Comparison of ENCODE assay signal across 11 mouse cellular contexts in genomic region chr14:25323542-25324484, GRCm38 (mm10).
DNase-seq lines count a peak whose midpoint lies in the region; ATAC-seq and TF ChIP-seq lines count a peak whose summit lies in the region.
"Had no signal": no experiment of that assay in that cellular context is flagged by ENCODE, and none has a peak within 500 bp of the region (broad histone marks: within the 10 kb centered on the region; RNA-seq: fewer than 3 reads in every experiment).

No protein-coding gene starts in this region.

- 87% methylated on average over 6 of the region's 6 CpGs for WGBS in forebrain, embryonic 10.5 days
- WGBS in forebrain, postnatal 0 days = 86% methylated on average over 6 of the region's 6 CpGs
- 70% methylated on average over 6 of the region's 6 CpGs for WGBS in limb, embryonic 15.5 days
- 92% methylated on average over 6 of the region's 6 CpGs for WGBS in cerebellum, adult 2 months

- no peak overlapping the region for H3K9ac ChIP-seq in forebrain, postnatal 0 days
- H3K9ac ChIP-seq in limb, embryonic 15.5 days = no peak overlapping the region

- peaks cover 19% of the 10 kb centered on the region for H3K27me3 ChIP-seq in forebrain, embryonic 10.5 days (ENCODE audit: poor library complexity, severe bottlenecking)
- no peaks in the 10 kb centered on the region for H3K27me3 ChIP-seq in forebrain, postnatal 0 days (ENCODE audit: insufficient read depth, low read length)
- H3K27me3 ChIP-seq in limb, embryonic 15.5 days = no peaks in the 10 kb centered on the region
- no peaks in the 10 kb centered on the region for H3K27me3 ChIP-seq in cerebellum, adult 2 months (ENCODE audit: control insufficient read depth, insufficient read depth, low read length)

- no peak for TF ChIP-seq CTCF in forebrain, postnatal 0 days (IDR thresholded peaks at IDR 0.05; ENCODE audit: low read depth)
- no peak for TF ChIP-seq CTCF in cerebellum, adult 2 months (IDR thresholded peaks at IDR 0.05; ENCODE audit: borderline replicate concordance, insufficient read depth, low read depth, low read length)

- H3K4me3 ChIP-seq in forebrain, embryonic 10.5 days = no peak overlapping the region
- H3K4me3 ChIP-seq in forebrain, postnatal 0 days (ENCODE audit: low read depth, low read length) = no peak overlapping the region
- H3K4me3 ChIP-seq in limb, embryonic 15.5 days = no peak overlapping the region
- no peak overlapping the region for H3K4me3 ChIP-seq in cerebellum, adult 2 months (replicated peaks; ENCODE audit: insufficient read depth, low read depth, low read length)

- no peak for TF ChIP-seq POLR2A in cerebellum, adult 2 months (IDR thresholded peaks at IDR 0.05; ENCODE audit: borderline replicate concordance, insufficient read depth, low read length)

- H3K4me1 ChIP-seq in forebrain, embryonic 10.5 days = peaks cover 51% of the 10 kb centered on the region
- no peaks in the 10 kb centered on the region; the same call in 1 of the 2 replicates for H3K4me1 ChIP-seq in forebrain, postnatal 0 days (ENCODE audit: insufficient read depth)
- peaks cover 28% of the 10 kb centered on the region for H3K4me1 ChIP-seq in limb, embryonic 15.5 days
- peaks cover 5% of the 10 kb centered on the region; the same call in 1 of the 2 replicates for H3K4me1 ChIP-seq in cerebellum, adult 2 months (ENCODE audit: control insufficient read depth, insufficient read depth, low read length)

- no peak for DNase-seq in forebrain, embryonic 10.5 days (ENCODE audit: extremely low spot score, low spot score)
- DNase-seq in forebrain, postnatal 0 days = no peak
- peak; percentile 36 for DNase-seq in A20 (ENCODE audit: low read depth, low spot score)
- DNase-seq in testis, postnatal 10 days (ENCODE audit: low spot score) = no peak
- no peak for DNase-seq in cerebellum, adult 2 months
- DNase-seq: adrenal gland, postnatal 25 days; cerebellum, adult 9-11 months; kidney, postnatal 4 days had no signal

- H3K9me3 ChIP-seq in forebrain, embryonic 10.5 days = no peaks in the 10 kb centered on the region
- H3K9me3 ChIP-seq in forebrain, postnatal 0 days (ENCODE audit: low read length) = no peaks in the 10 kb centered on the region
- H3K9me3 ChIP-seq in limb, embryonic 15.5 days = no peaks in the 10 kb centered on the region

- peak overlapping the region; percentile 66 for H3K27ac ChIP-seq in forebrain, embryonic 10.5 days
- H3K27ac ChIP-seq in forebrain, postnatal 0 days (ENCODE audit: low read depth, low read length) = no peak overlapping the region
- peak overlapping the region; percentile 76 for H3K27ac ChIP-seq in limb, embryonic 15.5 days
- H3K27ac ChIP-seq in cerebellum, adult 2 months (ENCODE audit: insufficient read depth, low read length) = no peak overlapping the region

- no peak for ATAC-seq in forebrain, postnatal 0 days
- peak; percentile 33 for ATAC-seq in granulocyte monocyte progenitor cell, adult 5-6 weeks (replicated peaks; ENCODE audit: poor library complexity, severe bottlenecking)
- no peak for ATAC-seq in limb, embryonic 15.5 days (ENCODE audit: insufficient number of reproducible peaks, low FRiP score, low TSS enrichment, low read depth)
- no peak for ATAC-seq in inflammation-experienced regulatory T-cells, adult 6 months

- no peaks in the 10 kb centered on the region for H3K36me3 ChIP-seq in forebrain, embryonic 10.5 days (replicated peaks)
- H3K36me3 ChIP-seq in forebrain, postnatal 0 days (ENCODE audit: insufficient read depth) = no peaks in the 10 kb centered on the region
- no peaks in the 10 kb centered on the region for H3K36me3 ChIP-seq in limb, embryonic 15.5 days

- H3K4me2 ChIP-seq in forebrain, postnatal 0 days (ENCODE audit: low read depth) = no peak overlapping the region
- no peak overlapping the region for H3K4me2 ChIP-seq in limb, embryonic 15.5 days

Comparison
In these comparisons a context has a peak if more than half of its experiments do, and no peak if none do; other contexts are left out.
1. H3K27ac ChIP-seq: peak in forebrain, embryonic 10.5 days (single experiment) and limb, embryonic 15.5 days (single experiment); none in forebrain, postnatal 0 days (single experiment) and cerebellum, adult 2 months (single experiment).